Mouse (Mus musculus) heart, adult 2 months (tissue): ENCODE results near the gene Fam107b. TPM values are rescaled to one million over a fixed set of nuclear protein-coding genes. Genes with fewer than 3 reads are reported as not detected.

Experiments
- DNase-seq, 2 experiments: peaks; one replicate each; pipeline ENCODE4 v3.0.0; 2021
- H3K27ac ChIP-seq: fragments of 200-600 bp; 2 replicates; pipeline ENCODE4 v1.8.1; 2022
- H3K27me3 ChIP-seq: fragments of 200-500 bp; 2 replicates; pipeline ENCODE4 v1.6.1; 2012; ENCODE audit warnings: mild to moderate bottlenecking, low read length, inconsistent platforms, mixed read lengths; ENCODE audit not compliant: control insufficient read depth, insufficient read depth
- H3K36me3 ChIP-seq: fragments of 200-500 bp; 2 replicates; pipeline ENCODE4 v1.6.1; 2012; ENCODE audit warnings: low read length, inconsistent platforms; ENCODE audit not compliant: control insufficient read depth, insufficient read depth
- H3K4me1 ChIP-seq: fragments of 200-500 bp; 2 replicates; pipeline ENCODE4 v1.6.1; 2011; ENCODE audit warnings: low read length; ENCODE audit not compliant: control insufficient read depth, insufficient read depth
- H3K4me3 ChIP-seq: fragments of 200-600 bp; 2 replicates; pipeline ENCODE4 v1.8.1; 2022
- H3K79me2 ChIP-seq: fragments of 200-500 bp; replicated peaks from 2 replicates; pipeline ENCODE4 v1.6.1; 2012; ENCODE audit warnings: mild to moderate bottlenecking, inconsistent platforms, low read length, moderate library complexity, mixed read lengths; ENCODE audit not compliant: control insufficient read depth, insufficient read depth
- H3K9ac ChIP-seq: fragments of 200-500 bp; 2 replicates; pipeline ENCODE4 v1.6.1; 2012; ENCODE audit warnings: low read depth, mild to moderate bottlenecking, control low read depth, inconsistent platforms, low read length, mixed read lengths
- CTCF ChIP-seq: fragments of 200-600 bp; IDR thresholded peaks from 2 replicates; pipeline ENCODE4 v1.8.1; 2022; ENCODE audit warnings: antibody characterized with exemption, mild to moderate bottlenecking, moderate library complexity
- EP300 ChIP-seq: fragments of 200-500 bp; IDR thresholded peaks from 2 replicates; pipeline ENCODE4 v1.6.1; 2011; ENCODE audit warnings: low read depth, low read length, control low read depth; ENCODE audit not compliant: insufficient read depth
- POLR2A ChIP-seq: fragments of 200-500 bp; IDR thresholded peaks from 2 replicates; pipeline ENCODE4 v1.6.1; 2011; ENCODE audit warnings: mild to moderate bottlenecking, low read depth, low read length, control low read depth; ENCODE audit not compliant: insufficient read depth
- WGBS: fragments of 180-500 bp; shearing (Covaris S2); methylation state at CpG from one replicate; pipeline ENCODE4 v1.1.7; 2018; 5-methylcytosine and 5-hydroxymethylcytosine counted together
- intact Hi-C: fragments of 180-260 bp; cut with DNase I; formaldehyde crosslinking; loops from one replicate; pipeline ENCODE4 v1.15.1; 2025
- polyA plus RNA-seq: library from polyadenylated mRNA; depleted of rRNA; stranded (reverse); fragments of >200 nt; gene quantifications from 2 replicates; pipeline ENCODE4 v1.2.3, GENCODE M21; 2012
- total RNA-seq, 2 experiments: library from RNA; stranded (reverse); gene quantifications; 2 replicates each; pipeline ENCODE4 v1.2.3; 2021

Fam107b gene
- total and polyA plus RNA-seq, 3 experiments, result 3.2 to 10.1 (median 5.5) TPM

DNA sequence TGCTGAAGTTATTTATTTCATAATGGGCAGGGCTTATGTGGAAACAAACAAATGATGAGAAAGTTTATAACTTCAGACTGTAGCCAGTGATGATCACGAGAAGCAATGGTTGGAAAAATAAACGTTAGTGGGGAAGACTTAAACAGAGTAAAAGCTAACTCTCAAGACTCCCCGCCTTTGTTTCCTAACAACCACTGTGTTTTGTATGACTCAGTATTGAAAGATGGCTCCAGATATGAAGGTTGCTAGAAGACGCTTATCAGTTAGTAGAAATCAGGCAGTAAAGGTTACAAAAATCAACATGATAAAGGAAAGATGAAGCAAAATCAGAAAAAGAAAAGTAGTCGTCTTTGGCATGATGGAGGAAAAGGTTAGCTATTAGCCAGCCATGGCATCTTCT lies 78.9 kb downstream of the Fam107b start:
- 55% methylated on average over 5 of the region's 5 CpGs for WGBS
- TF ChIP-seq EP300 (no peak), POLR2A (no peak), CTCF (no peak)
- Histone ChIP-seq H3K9ac (no peak overlapping the region), H3K36me3 (no peaks in the 10 kb centered on the region), H3K4me1 (no peaks in the 10 kb centered on the region), H3K27ac (no peak overlapping the region), H3K4me3 (no peak overlapping the region), H3K79me2 (no peaks in the 10 kb centered on the region), H3K27me3 (no peaks in the 10 kb centered on the region)
- DNase-seq, result no peak
- intact Hi-C loops, result no loop called here

DNA sequence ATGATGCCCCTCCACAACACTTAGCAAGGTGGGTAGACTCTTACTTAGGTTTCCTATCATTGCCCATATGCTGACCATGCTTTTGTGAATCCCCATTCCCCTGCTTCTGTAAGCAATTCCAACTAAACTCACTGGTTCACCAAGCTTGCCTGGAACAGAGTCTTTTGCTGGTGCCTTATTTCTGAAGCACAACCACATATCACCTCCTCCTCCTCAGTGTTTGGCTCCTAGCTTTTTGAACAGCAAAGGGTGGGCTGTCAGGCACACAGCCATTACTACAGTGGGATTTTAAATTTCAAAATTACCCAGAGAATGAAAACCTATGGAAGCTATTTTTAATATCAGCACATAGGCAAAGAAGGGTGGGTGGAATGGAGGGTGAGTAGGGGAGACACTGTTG lies 84.3 kb downstream of the Fam107b start:
- Histone ChIP-seq H3K4me1 (no peaks in the 10 kb centered on the region; the same call in 1 of the 2 replicates), H3K4me3 (no peak overlapping the region), H3K79me2 (no peaks in the 10 kb centered on the region), H3K9ac (no peak overlapping the region), H3K36me3 (no peaks in the 10 kb centered on the region), H3K27me3 (no peaks in the 10 kb centered on the region), H3K27ac (no peak overlapping the region)
- no peak for DNase-seq
- TF ChIP-seq CTCF (no peak), POLR2A (no peak), EP300 (no peak)
- intact Hi-C loops, result no loop called here

DNA sequence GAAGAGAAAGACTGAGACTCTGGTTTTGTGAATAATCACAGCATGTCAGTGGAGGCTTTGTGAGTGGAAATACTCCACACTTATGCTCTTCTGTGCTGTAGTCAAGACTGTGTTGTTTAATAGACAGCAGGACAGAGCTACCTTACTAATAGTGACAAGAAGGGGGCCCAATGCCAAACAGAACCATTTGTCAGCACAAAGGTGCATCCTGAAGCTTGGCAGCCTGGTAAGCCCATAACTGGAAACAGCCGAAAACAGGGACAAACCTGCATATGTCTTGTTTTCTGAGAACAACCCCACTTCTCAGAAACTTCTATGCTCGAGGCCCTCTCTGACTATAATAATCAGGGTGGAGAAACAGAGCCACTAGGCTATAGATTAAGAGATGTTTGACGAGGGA lies 85.8 kb downstream of the Fam107b start:
- Histone ChIP-seq H3K79me2 (no peaks in the 10 kb centered on the region), H3K9ac (no peak overlapping the region), H3K27me3 (no peaks in the 10 kb centered on the region), H3K4me3 (no peak overlapping the region), H3K4me1 (no peaks in the 10 kb centered on the region; the same call in 1 of the 2 replicates), H3K36me3 (no peaks in the 10 kb centered on the region), H3K27ac (no peak overlapping the region)
- 87% methylated on average over 3 of the region's 3 CpGs for WGBS
- intact Hi-C loops, result no loop called here
- DNase-seq, result no peak
- TF ChIP-seq POLR2A (no peak), CTCF (no peak), EP300 (no peak)

DNA sequence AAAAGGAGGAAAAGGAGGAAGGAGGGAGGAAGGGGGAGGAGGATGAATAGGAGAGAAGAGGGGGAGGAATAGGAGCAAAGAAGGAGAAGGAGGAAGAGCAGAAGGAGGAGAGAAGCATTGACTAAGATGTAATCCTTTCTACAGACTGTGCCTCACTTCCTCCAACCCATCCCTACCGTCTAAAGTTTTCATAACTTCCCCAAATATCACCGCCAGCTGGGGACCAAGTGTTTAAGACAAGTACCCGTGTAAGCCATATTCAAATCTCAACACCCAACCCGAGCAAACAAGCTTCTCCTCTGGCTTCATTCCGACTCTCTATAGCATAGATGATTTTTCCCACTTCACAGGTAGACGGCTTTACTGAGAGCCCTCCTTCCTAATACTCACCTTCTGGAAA lies 86.5 kb downstream of the Fam107b start:
- H3K27ac ChIP-seq, result no peak overlapping the region
- WGBS, result 90% methylated on average over 6 of the region's 6 CpGs
- H3K4me3 ChIP-seq, result no peak overlapping the region
- H3K4me1 ChIP-seq, result no peaks in the 10 kb centered on the region; the same call in 1 of the 2 replicates
- intact Hi-C loops, result no loop called here
- peak in 1 of 2 experiments; percentile 12 for DNase-seq
- H3K27me3 ChIP-seq, result no peaks in the 10 kb centered on the region
- H3K9ac ChIP-seq, result no peak overlapping the region
- H3K79me2 ChIP-seq, result no peaks in the 10 kb centered on the region
- TF ChIP-seq EP300, result no peak
- no peak for TF ChIP-seq POLR2A
- TF ChIP-seq CTCF, result no peak
- no peaks in the 10 kb centered on the region for H3K36me3 ChIP-seq

DNA sequence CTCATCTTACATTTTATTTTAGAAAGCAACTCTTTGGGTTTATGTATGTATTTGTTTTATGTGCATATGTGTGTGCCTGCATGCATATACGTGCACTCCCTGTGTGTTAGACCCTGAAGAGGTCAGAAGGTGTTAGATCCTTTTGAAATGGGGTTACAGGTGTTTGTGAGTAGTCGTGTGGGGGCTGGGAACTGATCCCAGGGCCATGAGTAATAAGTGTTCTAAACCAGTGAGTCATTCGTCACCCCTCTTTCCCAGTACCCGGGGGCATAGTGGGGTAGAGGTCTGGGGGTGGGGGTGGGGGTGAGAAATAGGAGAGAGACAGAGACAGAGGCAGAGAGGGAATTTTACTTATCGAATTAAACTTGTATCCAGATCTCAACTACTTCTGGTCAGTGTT lies 87.1 kb downstream of the Fam107b start:
- H3K36me3 ChIP-seq, result no peaks in the 10 kb centered on the region
- intact Hi-C loops, result no loop called here
- H3K27me3 ChIP-seq, result no peaks in the 10 kb centered on the region
- H3K4me1 ChIP-seq, result no peaks in the 10 kb centered on the region; the same call in 1 of the 2 replicates
- DNase-seq, result no peak
- no peak overlapping the region for H3K27ac ChIP-seq
- no peak for TF ChIP-seq POLR2A
- TF ChIP-seq CTCF, result no peak
- no peak for TF ChIP-seq EP300
- no peak overlapping the region for H3K4me3 ChIP-seq
- 74% methylated on average over 5 of the region's 5 CpGs for WGBS
- no peak overlapping the region for H3K9ac ChIP-seq
- no peaks in the 10 kb centered on the region for H3K79me2 ChIP-seq

DNA sequence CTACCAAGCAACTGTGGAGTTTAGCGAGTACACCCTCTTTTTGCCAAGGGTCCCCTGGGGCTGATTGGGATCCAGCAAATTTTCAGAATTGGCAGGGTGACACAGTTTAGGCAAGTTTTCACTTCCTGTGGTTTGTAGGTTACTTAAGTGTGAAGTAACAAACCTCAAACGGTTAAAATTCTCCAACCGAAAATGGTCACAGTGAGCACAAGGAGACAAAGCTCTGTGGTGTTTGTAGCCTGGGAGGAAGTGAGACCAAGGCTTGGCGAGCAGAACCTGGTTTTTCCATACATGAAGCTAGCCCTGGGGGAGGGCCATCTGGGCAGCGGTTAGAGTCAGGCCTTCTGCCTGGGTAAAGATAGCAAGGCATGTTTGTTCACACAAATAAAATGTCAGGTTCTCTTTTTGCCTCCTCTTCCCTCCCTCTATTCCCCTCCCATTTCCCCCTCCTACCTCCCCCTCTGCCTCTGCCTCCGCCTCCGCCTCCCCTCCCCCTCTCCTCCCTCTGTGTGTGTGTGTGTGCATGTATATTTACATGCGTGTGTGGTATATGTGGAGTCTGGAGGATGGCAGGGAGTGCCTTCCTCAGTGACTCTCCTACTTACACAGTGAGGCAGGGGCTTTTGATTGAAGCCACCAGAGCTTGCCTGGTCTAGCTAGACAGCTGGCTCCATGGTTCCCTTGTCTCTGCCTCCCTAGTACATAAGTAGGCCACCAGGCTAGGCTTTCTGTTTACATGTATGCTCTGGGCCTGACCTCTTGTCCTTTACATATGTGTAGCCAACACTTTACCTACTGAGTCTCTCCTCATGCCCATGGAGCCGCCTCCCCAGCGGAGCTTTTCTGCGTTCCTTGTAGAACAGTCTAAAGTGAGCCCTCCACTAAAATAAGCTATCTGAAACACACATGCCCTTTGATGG lies 87.8 kb downstream of the Fam107b start:
- TF ChIP-seq CTCF (no peak), POLR2A (no peak), EP300 (no peak)
- WGBS, result 61% methylated on average over 11 of the region's 11 CpGs
- intact Hi-C loops, result no loop called here
- H3K4me1 ChIP-seq, result no peaks in the 10 kb centered on the region; the same call in 1 of the 2 replicates
- H3K27me3 ChIP-seq, result no peaks in the 10 kb centered on the region
- peak in 1 of 2 experiments; percentile 66 for DNase-seq
- H3K79me2 ChIP-seq, result no peaks in the 10 kb centered on the region
- H3K27ac ChIP-seq, result no peak overlapping the region
- H3K4me3 ChIP-seq, result no peak overlapping the region
- H3K36me3 ChIP-seq, result no peaks in the 10 kb centered on the region
- no peak overlapping the region for H3K9ac ChIP-seq
